Mouse (Mus musculus) olfactory bulb, adult 2 months (tissue): Measurements from ENCODE around the gene Phactr1.

ENCODE experiments used
- CTCF ChIP-seq: fragments of 200-500 bp; IDR thresholded peaks from 2 replicates; pipeline ENCODE4 v1.5.1; 2012; ENCODE audit warnings: low read depth, mild to moderate bottlenecking, low read length, moderate library complexity; ENCODE audit not compliant: insufficient read depth
- POLR2A ChIP-seq: fragments of 200-500 bp; IDR thresholded peaks from 2 replicates; pipeline ENCODE4 v1.6.1; 2012; ENCODE audit warnings: mild to moderate bottlenecking, low read depth, low read length, moderate library complexity; ENCODE audit not compliant: insufficient read depth

DNA sequence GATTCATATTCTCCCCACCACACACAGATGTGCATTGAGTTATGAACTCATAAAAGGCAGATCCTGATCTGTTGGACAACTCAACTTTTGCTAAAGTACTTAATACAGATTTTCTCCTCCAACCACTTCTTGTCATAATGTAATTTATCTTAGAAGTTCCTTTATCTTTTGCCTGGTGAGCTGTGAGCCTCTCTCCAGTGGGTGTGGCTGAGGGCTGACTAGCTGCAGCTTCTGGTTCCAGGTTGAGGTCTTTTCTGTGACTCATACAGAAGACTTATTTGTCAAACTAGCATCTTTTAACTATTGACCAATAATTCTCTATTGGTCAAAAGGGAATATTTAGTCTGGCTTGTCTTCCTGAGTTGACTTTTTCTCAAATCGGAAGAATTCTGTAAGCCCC, 257.9 kb downstream of the Phactr1 start:
- TF ChIP-seq CTCF = no peak
- TF ChIP-seq POLR2A = no peak
